Mouse (Mus musculus) stomach, postnatal 0 days (tissue): ENCODE results near the gene Alg10b.

Source experiments
- CTCF ChIP-seq: IDR thresholded peaks from 2 replicates; pipeline ENCODE4 v1.5.1; 2016; ENCODE audit warnings: antibody characterized with exemption, low read depth, mild to moderate bottlenecking, moderate library complexity
- EP300 ChIP-seq: optimal IDR thresholded peaks from 2 replicates; pipeline ENCODE3; 2016; ENCODE audit warnings: antibody characterized with exemption

GRCm38 (mm10) chr15:90249694-90250093 lies 25.6 kb downstream of the Alg10b start:
- TF ChIP-seq CTCF (peak; percentile 94), EP300 (no peak)
